Mouse (Mus musculus) liver, adult 2 months (tissue): ENCODE measurements around the gene Anapc15.

ENCODE experiments used
- CTCF ChIP-seq: fragments of 200-500 bp; IDR thresholded peaks from 2 replicates; pipeline ENCODE4 v1.5.1; 2011; ENCODE audit warnings: low read depth, low read length, control low read depth
- POLR2A ChIP-seq: fragments of 200-500 bp; IDR thresholded peaks from 2 replicates; pipeline ENCODE4 v1.6.1; 2011; ENCODE audit warnings: low read length, control low read depth; ENCODE audit not compliant: insufficient read depth; ENCODE audit errors: extremely low read depth

DNA sequence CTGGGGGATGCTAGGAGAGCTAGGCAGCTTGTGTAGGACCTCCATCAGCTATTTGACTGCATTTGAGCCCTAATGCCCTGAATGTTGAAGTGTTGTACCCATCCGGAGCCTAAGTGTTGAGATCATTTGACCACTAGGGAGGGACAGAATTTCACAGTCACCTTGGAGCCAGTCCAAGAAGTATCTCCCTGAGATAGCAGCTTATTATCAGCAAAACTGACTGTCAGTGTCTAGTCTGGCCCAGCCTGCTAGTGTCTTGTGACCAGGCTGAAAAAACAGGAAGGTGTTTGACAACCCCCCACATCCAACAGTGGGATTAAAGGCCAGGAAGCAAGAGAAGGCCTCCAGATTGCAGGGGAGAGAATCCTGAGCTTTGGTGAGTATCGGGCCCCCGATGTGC is 7.8 kb downstream of the Anapc15 start:
- TF ChIP-seq POLR2A (no peak), CTCF (no peak)
